Mouse (Mus musculus) ovary, postnatal 14 days (tissue): ENCODE measurements around the gene Bcl2l2.

Experiments used
- DNase-seq: peaks from one replicate; pipeline ENCODE4 v3.0.0; 2022; ENCODE audit warnings: low spot score

The Bcl2l2 gene

GRCm38 (mm10) chr14:54893651-54894181, 10.5 kb downstream of the Bcl2l2 start:
- peak; percentile 95 for DNase-seq

- peak; percentile 49 for DNase-seq
Observed at GRCm38 (mm10) chr14:54894296-54895151, 11.3 kb downstream of the Bcl2l2 start.

GRCm38 (mm10) chr14:54897445-54897844, 14.3 kb downstream of the Bcl2l2 start:
- no peak for DNase-seq

- DNase-seq: peak; percentile 63
Observed at GRCm38 (mm10) chr14:54900383-54900782, 17.2 kb downstream of the Bcl2l2 start.

GRCm38 (mm10) chr14:54903641-54904040, 20.5 kb downstream of the Bcl2l2 start:
- no peak for DNase-seq

- DNase-seq: no peak
Observed at GRCm38 (mm10) chr14:54908682-54909081, 25.5 kb downstream of the Bcl2l2 start.

- no peak for DNase-seq
Observed at GRCm38 (mm10) chr14:54912109-54912850, 29.1 kb downstream of the Bcl2l2 start.

- peak; percentile 69 for DNase-seq
Observed at GRCm38 (mm10) chr14:54912886-54913285, 29.7 kb downstream of the Bcl2l2 start, which contains the start of gene Slc22a17. Slc22a17 (minus strand) TSS chr14:54913132.

GRCm38 (mm10) chr14:54913343-54913742, 30.2 kb downstream of the Bcl2l2 start:
- no peak for DNase-seq

- DNase-seq: no peak
Observed at GRCm38 (mm10) chr14:54920076-54920685, 37.0 kb downstream of the Bcl2l2 start.

GRCm38 (mm10) chr14:54924641-54925348, 41.6 kb downstream of the Bcl2l2 start:
- DNase-seq: peak; percentile 64

- DNase-seq: peak; percentile 60
Observed at GRCm38 (mm10) chr14:54925349-54926342, 42.5 kb downstream of the Bcl2l2 start, which contains the start of gene Efs. Efs (minus strand) TSS chr14:54926126.

GRCm38 (mm10) chr14:54926401-54927158, 43.4 kb downstream of the Bcl2l2 start:
- DNase-seq: peak; percentile 78

GRCm38 (mm10) chr14:54927296-54927695, 44.1 kb downstream of the Bcl2l2 start:
- no peak for DNase-seq

GRCm38 (mm10) chr14:54929801-54930200, 46.6 kb downstream of the Bcl2l2 start:
- no peak for DNase-seq

GRCm38 (mm10) chr14:54930431-54930830, 47.3 kb downstream of the Bcl2l2 start:
- DNase-seq: peak; percentile 54

GRCm38 (mm10) chr14:54932645-54933150, 49.5 kb downstream of the Bcl2l2 start, which contains the start of gene Il25:
Il25 (plus strand) TSS chr14:54932695.
- DNase-seq: no peak

GRCm38 (mm10) chr14:54935904-54936830, 53.0 kb downstream of the Bcl2l2 start, which contains the start of gene Cmtm5:
Cmtm5 (plus strand) TSS chr14:54936261.
- DNase-seq: no peak
